19 mouse cellular contexts compared by ENCODE assay signal in the genomic region with DNA sequence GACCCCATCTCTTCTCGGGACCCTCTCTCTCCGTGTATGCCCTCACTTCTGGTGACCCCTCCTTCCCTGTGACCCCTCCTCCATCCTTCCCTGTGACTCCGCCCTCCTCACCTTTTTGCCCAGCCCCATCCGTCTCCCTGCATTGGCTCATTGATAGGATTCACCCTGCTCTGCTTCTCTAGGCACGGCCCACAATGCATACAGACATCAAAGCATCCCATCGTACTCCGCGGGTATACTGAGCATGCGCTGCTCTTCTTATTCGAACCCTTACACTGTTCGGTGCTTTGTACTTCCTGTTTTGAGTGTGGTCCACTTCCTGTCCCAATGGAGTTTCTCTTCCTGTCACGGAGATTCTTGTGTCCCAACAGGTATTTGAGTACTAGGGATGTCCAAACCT.
"Had no signal": no experiment of that assay in that cellular context is flagged by ENCODE, and none has a peak within 500 bp of the region (broad histone marks: within the 10 kb centered on the region; RNA-seq: fewer than 3 reads in every experiment).

No protein-coding gene starts in this region.

- H3K4me1 ChIP-seq: liver, embryonic 12.5 days; midbrain, embryonic 12.5 days had no signal

- H3K9ac ChIP-seq: liver, embryonic 12.5 days; liver, embryonic 14.5 days; lung, embryonic 14.5 days; midbrain, embryonic 12.5 days; neural tube, embryonic 13.5 days; neural tube, embryonic 15.5 days had no signal

- H3K36me3 ChIP-seq: liver, embryonic 12.5 days; midbrain, embryonic 10.5 days; midbrain, embryonic 12.5 days; neural tube, embryonic 13.5 days; neural tube, embryonic 15.5 days had no signal

- H3K27me3 ChIP-seq: liver, embryonic 12.5 days; midbrain, embryonic 12.5 days; neural tube, embryonic 13.5 days; neural tube, embryonic 15.5 days had no signal

- DNase-seq: lung, adult 18-20 months; lung, embryonic 14.5 days; lung, postnatal 14 days; lung, postnatal 4 days; retina, postnatal 1 day; right cerebral cortex, adult 18-20 months; right cerebral cortex, postnatal 25 days; right cerebral cortex, postnatal 4 days; spleen, adult 18-20 months; thymus, adult 2 months; thymus, postnatal 25 days had no signal

- H3K27ac ChIP-seq: liver, embryonic 12.5 days; liver, embryonic 14.5 days; midbrain, embryonic 10.5 days; midbrain, embryonic 12.5 days; neural tube, embryonic 13.5 days; neural tube, embryonic 15.5 days had no signal

- ATAC-seq: liver, embryonic 12.5 days; midbrain, embryonic 16.5 days had no signal

- H3K4me3 ChIP-seq: liver, embryonic 12.5 days; midbrain, embryonic 10.5 days; midbrain, embryonic 12.5 days; myocyte; neural tube, embryonic 13.5 days; neural tube, embryonic 15.5 days had no signal

- H3K9me3 ChIP-seq: midbrain, embryonic 12.5 days; neural tube, embryonic 15.5 days had no signal

- H3K4me2 ChIP-seq: liver, embryonic 12.5 days; lung, embryonic 14.5 days; midbrain, embryonic 12.5 days; neural tube, embryonic 13.5 days; neural tube, embryonic 15.5 days had no signal
